Mouse (Mus musculus) granulocyte monocyte progenitor cell, adult 5-6 weeks (primary cell): Measurements from ENCODE around the gene Rabac1. TPM values are rescaled to one million over a fixed set of nuclear protein-coding genes. Genes with fewer than 3 reads are reported as not detected.
A peak's percentile ranks its signal among the peaks of the same experiment; 100 is the strongest.

Experiments used
- ATAC-seq: replicated peaks from 2 replicates; pipeline ENCODE4 v1.8.0; 2016; ENCODE audit warnings: mild to moderate bottlenecking, moderate TSS enrichment, inconsistent platforms; ENCODE audit not compliant: poor library complexity, severe bottlenecking
- total RNA-seq, 2 experiments: library from RNA; stranded (forward) in 1 of 2; stranded (reverse) in 1 of 2; fragments of 200-712, 200-1000 nt in 1 of 2; fragments of >200 nt in 1 of 2; fragmentation: Nextera tagmentation in 1 of 2; gene quantifications; 2 replicates each; pipeline ENCODE4 v1.2.3; 2014 to 2017

Gene Rabac1
- total RNA-seq, 2 experiments from 2014 or later: 112 to 118 TPM

GRCm38 (mm10) chr7:24984307-24984706, 11.8 kb upstream of the Rabac1 start:
- ATAC-seq: no peak

GRCm38 (mm10) chr7:24983396-24983795, 10.8 kb upstream of the Rabac1 start:
- ATAC-seq: no peak

GRCm38 (mm10) chr7:24980439-24980838, 7.9 kb upstream of the Rabac1 start:
- ATAC-seq: no peak

GRCm38 (mm10) chr7:24978781-24979180, 6.2 kb upstream of the Rabac1 start:
- peak; percentile 91 for ATAC-seq

GRCm38 (mm10) chr7:24974893-24975595, 2.5 kb upstream of the Rabac1 start:
- ATAC-seq: peak; percentile 23

- ATAC-seq: no peak
Observed at GRCm38 (mm10) chr7:24973902-24974301, 1.3 kb upstream of the Rabac1 start.

- ATAC-seq: no peak
Observed at GRCm38 (mm10) chr7:24973208-24973607, 654 bp upstream of the Rabac1 start.

GRCm38 (mm10) chr7:24971261-24971971, 1.1 kb downstream of the Rabac1 start:
- ATAC-seq: peak; percentile 25; the same call in 1 of the 2 replicates

GRCm38 (mm10) chr7:24970341-24970740, 2.2 kb downstream of the Rabac1 start:
- ATAC-seq: no peak

- ATAC-seq: no peak
Observed at GRCm38 (mm10) chr7:24969805-24970204, 2.7 kb downstream of the Rabac1 start.

- no peak for ATAC-seq
Observed at GRCm38 (mm10) chr7:24968463-24968862, 4.1 kb downstream of the Rabac1 start.

- ATAC-seq: no peak
Observed at GRCm38 (mm10) chr7:24967966-24968365, 4.6 kb downstream of the Rabac1 start.

GRCm38 (mm10) chr7:24964897-24965535, 7.5 kb downstream of the Rabac1 start:
- peak; percentile 86 for ATAC-seq

- no peak for ATAC-seq
Observed at GRCm38 (mm10) chr7:24964288-24964687, 8.3 kb downstream of the Rabac1 start.

GRCm38 (mm10) chr7:24955226-24955625, 17.3 kb downstream of the Rabac1 start:
- no peak for ATAC-seq

GRCm38 (mm10) chr7:24954450-24954849, 18.1 kb downstream of the Rabac1 start:
- peak; percentile 87 for ATAC-seq

- no peak for ATAC-seq
Observed at GRCm38 (mm10) chr7:24953966-24954365, 18.6 kb downstream of the Rabac1 start.

- ATAC-seq: peak; percentile 65
Observed at GRCm38 (mm10) chr7:24949958-24950623, 22.5 kb downstream of the Rabac1 start.

GRCm38 (mm10) chr7:24948774-24949173, 23.8 kb downstream of the Rabac1 start:
- ATAC-seq: no peak

- ATAC-seq: no peak
Observed at GRCm38 (mm10) chr7:24947316-24948048, 25.1 kb downstream of the Rabac1 start.
